Mouse (Mus musculus): ENCODE data around the gene Aff1. TPM values are rescaled to one million over a fixed set of nuclear protein-coding genes. Genes with fewer than 3 reads are reported as not detected.

The Aff1 gene
- polyA plus RNA-seq, 1 experiment from 2014 or later = 2.3 TPM

GRCm38 (mm10) chr5:103856286-103857009 is 164.3 kb downstream of the Aff1 start:
- Histone ChIP-seq H3K27ac (replicated peaks) (no peak overlapping the region), H3K4me1 (replicated peaks) (peaks cover 27% of the 10 kb centered on the region), H3K9ac (0 out of 2 replicates have a peak overlapping the region, but pooled peaks have one; percentile 31), H3K9me3 (no peaks in the 10 kb centered on the region), H3K36me3 (0 out of 2 replicates have a peak, but pooled peaks cover 8% of the 10 kb centered on the region), H3K4me2 (no peak overlapping the region), H3K4me3 (no peak overlapping the region), H3K27me3 (no peaks in the 10 kb centered on the region)
- WGBS = 60% methylated on average over 5 of the region's 5 CpGs
- peak; percentile 20; the same call in 1 of the 2 replicates for ATAC-seq (ENCODE audit: low read depth)

GRCm38 (mm10) chr5:103857151-103857550 is 165.0 kb downstream of the Aff1 start:
- H3K27ac ChIP-seq (replicated peaks) = no peak overlapping the region
- H3K27me3 ChIP-seq = no peaks in the 10 kb centered on the region
- WGBS = 90% methylated on average over 2 of the region's 2 CpGs
- no peak for ATAC-seq (ENCODE audit: low read depth)
- H3K9ac ChIP-seq = no peak overlapping the region
- H3K36me3 ChIP-seq = 0 out of 2 replicates have a peak, but pooled peaks cover 7% of the 10 kb centered on the region
- no peaks in the 10 kb centered on the region for H3K9me3 ChIP-seq
- H3K4me3 ChIP-seq = no peak overlapping the region
- H3K4me2 ChIP-seq = no peak overlapping the region
- peaks cover 27% of the 10 kb centered on the region for H3K4me1 ChIP-seq (replicated peaks)

- H3K9ac ChIP-seq = no peak overlapping the region
- H3K4me2 ChIP-seq = no peak overlapping the region
- no peaks in the 10 kb centered on the region for H3K9me3 ChIP-seq
- no peak overlapping the region for H3K4me3 ChIP-seq
- no peak for ATAC-seq (ENCODE audit: low read depth)
- 93% methylated on average over 11 of the region's 11 CpGs for WGBS
- peaks cover 10% of the 10 kb centered on the region for H3K4me1 ChIP-seq (replicated peaks)
- peaks cover 28% of the 10 kb centered on the region for H3K36me3 ChIP-seq
- no peaks in the 10 kb centered on the region for H3K27me3 ChIP-seq
- no peak overlapping the region for H3K27ac ChIP-seq (replicated peaks)
Measured at GRCm38 (mm10) chr5:103860622-103861021, 168.4 kb downstream of the Aff1 start.

DNA sequence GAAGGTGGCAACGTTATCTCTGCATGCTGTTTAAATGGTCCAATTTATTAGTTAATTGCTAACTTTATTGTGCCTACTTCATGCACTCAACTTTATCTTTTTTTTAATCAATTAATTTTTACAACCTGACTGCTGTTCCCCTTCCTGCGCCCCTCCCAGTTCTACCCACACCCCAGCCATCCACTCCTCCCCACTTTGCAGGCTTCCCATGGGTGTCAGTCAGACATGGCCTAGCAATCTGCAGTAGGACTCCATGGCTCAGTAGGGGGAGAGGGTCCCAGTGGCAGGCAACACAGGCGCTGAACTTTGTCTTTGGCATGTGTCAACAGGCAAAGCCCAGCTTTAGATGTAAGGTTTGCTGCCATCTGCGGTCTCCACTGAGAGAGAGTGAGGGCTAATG is 171.6 kb downstream of the Aff1 start:
- Histone ChIP-seq H3K36me3 (peaks cover 42% of the 10 kb centered on the region), H3K9me3 (no peaks in the 10 kb centered on the region), H3K4me3 (no peak overlapping the region), H3K27ac (replicated peaks) (no peak overlapping the region), H3K9ac (no peak overlapping the region), H3K4me2 (no peak overlapping the region), H3K4me1 (replicated peaks) (no peaks in the 10 kb centered on the region), H3K27me3 (no peaks in the 10 kb centered on the region)
- WGBS = 83% methylated on average over 4 of the region's 4 CpGs
- ATAC-seq (ENCODE audit: low read depth) = no peak

DNA sequence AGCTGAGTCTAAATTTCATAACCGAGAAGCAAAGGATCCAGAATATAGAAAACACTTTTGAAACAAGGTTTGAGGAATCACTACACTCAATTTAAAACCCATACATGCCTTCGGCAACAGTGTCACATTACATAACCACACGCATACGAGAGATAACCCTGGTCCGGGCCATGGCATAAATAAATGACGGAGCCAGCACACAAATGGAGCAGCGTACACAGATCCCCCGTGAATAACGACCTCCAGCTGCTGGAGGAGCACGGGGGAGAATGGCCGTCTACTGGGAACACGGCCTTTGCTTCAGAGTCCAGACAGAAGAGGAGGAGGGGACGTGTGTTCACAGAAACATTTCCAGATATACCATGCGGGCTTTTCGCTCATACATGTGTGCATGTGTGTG is 197.6 kb downstream of the Aff1 start:
- H3K4me1 ChIP-seq (replicated peaks) = peaks cover 7% of the 10 kb centered on the region
- no peak overlapping the region for H3K4me2 ChIP-seq
- H3K36me3 ChIP-seq = peaks cover 8% of the 10 kb centered on the region
- no peak overlapping the region for H3K9ac ChIP-seq
- H3K9me3 ChIP-seq = no peaks in the 10 kb centered on the region
- WGBS = 51% methylated on average over 15 of the region's 15 CpGs
- no peak overlapping the region for H3K4me3 ChIP-seq
- no peak for ATAC-seq (ENCODE audit: low read depth)
- H3K27ac ChIP-seq (replicated peaks) = no peak overlapping the region
- H3K27me3 ChIP-seq = no peaks in the 10 kb centered on the region

DNA sequence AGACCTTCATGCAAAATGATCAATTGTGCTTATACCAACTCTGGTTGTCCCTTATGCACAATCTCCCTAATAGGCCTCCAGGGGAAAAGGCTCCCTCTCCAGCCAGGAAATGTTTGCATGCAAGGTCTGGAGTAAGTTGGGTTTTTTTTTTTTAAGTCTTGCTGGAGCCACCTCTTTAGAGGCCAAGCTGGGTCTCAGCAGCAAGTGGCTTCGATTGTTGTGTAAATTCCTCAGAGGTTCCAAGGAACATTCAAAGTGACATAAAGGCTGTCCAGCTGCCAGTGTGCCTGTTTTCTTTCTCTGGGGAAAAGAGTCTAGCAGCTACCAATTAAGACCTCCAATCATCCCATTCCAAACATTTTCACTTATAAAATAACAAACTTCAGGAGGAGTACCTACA is 206.1 kb downstream of the Aff1 start:
- Histone ChIP-seq H3K36me3 (no peaks in the 10 kb centered on the region), H3K27me3 (no peaks in the 10 kb centered on the region), H3K4me1 (replicated peaks) (no peaks in the 10 kb centered on the region), H3K27ac (replicated peaks) (no peak overlapping the region), H3K4me3 (no peak overlapping the region), H3K9me3 (no peaks in the 10 kb centered on the region), H3K9ac (no peak overlapping the region), H3K4me2 (no peak overlapping the region)
- WGBS = 5% methylated on average over 1 of the region's 1 CpGs
- no peak for ATAC-seq (ENCODE audit: low read depth)

Other genes starting within 250 kb of the Aff1 start
- 0.73 and 0.87 TPM in 2 replicates for gene Slc10a6, start 63.0 kb upstream of the Aff1 start, polyA plus RNA-seq (2015; fragmentation: Nextera tagmentation; extraction: Ambion mirVana)
- 0.48 TPM in 1 of 2 replicates, not detected in the other for gene 1700016H13Rik, start 36.4 kb upstream of the Aff1 start, polyA plus RNA-seq (2015; fragmentation: Nextera tagmentation; extraction: Ambion mirVana)
- gene Klhl8, start 218.9 kb downstream of the Aff1 start, polyA plus RNA-seq (2015; fragmentation: Nextera tagmentation; extraction: Ambion mirVana) = 29.2 and 32.5 TPM in 2 replicates